Mouse (Mus musculus) kidney, adult 18-20 months (tissue): Measurements from ENCODE around the gene Klra10.
"Not testable (repeated sequence)": the region's sequence is repeated elsewhere in the genome, so short reads cannot be mapped to it uniquely, and the experiment has no call there.

ENCODE experiments used
- DNase-seq: peaks from one replicate; pipeline ENCODE4 v3.0.0; 2021

The Klra10 gene

DNA sequence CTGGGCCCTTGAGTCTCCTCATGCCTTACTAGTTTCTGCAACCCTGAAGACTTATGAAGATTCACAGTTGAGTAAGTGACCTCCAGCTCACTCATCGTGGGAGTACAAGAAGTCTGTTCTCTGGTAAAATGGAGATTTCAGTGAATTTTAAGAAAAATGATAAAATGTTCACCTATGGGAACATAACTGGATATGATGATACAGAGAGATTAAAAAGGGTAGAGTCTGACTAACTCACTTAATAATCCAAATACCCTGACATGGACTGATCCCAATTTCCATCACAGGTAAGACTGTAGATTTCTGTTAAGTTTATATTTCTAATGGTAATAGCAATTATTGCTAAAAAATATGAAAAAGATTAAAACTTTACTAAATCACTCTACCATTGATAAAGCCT is at the start of gene Klra10:
Gene Klra10, minus strand, starts transcription at position 101 of the 400 bp plus-strand sequence.
- DNase-seq, result not testable (repeated sequence)

DNA sequence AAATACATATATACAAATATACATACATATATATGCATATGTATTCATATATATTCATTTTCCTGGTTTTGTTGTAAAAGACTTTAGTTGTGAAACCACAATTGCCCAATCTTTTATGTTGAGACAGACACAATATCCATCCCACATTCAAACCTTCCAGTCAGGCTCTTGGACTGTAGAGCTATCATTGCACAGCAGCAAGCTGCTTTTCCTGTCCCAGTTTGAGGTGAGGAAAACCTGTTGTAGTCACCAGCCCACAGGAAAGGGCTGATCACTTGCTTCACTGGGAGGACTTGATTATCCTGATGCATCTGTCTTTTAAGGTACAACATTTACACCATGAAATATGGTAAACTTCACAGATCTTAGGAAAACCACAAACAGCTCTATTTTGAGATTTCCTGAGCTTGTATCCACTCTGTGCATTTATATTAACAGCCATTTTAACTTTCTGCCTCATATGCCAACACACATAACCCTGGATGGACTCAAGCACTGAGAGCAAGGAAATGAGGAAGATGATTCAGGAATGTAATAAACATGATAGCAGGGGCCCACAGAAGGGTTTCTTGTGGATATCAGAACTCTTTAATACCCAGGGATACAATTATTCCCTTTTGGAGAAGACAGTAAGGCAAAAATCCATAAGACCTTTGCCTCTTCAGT is 6.4 kb upstream of the Klra10 start:
- no peak for DNase-seq

DNA sequence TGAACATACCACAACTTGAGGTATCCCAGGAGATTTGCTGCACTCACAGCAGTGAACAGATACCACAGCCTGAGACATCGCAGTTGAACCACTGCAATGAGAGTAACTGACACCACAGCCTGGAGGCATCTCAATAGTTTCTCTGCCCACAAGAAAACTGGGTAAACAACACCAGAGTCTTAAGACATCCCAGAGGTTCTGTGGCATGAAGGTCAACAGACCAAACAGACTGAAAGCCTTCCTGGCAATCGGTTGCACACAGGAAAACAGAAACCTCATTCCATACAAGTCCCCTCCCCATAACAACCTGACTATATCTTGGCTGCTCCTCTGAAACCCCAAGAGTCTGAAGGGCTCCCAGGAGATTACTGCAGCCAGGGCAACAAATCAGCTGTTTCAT is 26.4 kb downstream of the Klra10 start:
- DNase-seq, result no peak

DNA sequence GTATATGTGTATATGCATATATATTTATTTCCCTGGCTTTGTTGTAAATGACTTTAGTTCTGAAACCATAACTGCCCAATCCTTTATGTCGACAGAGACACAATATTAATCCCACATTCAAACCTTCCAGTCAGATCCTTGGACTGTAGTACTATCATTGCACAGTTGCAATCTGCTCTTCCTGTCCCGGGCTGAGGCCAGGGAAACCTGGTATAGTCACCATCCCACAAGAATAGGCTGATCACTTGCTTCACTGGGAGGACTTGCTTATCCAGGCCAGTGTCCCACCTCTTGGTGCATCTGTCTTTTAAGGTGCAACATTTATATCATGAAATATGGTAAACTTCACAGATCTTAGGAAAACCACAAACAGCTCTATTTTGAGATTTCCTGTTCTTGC is 44.2 kb downstream of the Klra10 start:
- no peak for DNase-seq

DNA sequence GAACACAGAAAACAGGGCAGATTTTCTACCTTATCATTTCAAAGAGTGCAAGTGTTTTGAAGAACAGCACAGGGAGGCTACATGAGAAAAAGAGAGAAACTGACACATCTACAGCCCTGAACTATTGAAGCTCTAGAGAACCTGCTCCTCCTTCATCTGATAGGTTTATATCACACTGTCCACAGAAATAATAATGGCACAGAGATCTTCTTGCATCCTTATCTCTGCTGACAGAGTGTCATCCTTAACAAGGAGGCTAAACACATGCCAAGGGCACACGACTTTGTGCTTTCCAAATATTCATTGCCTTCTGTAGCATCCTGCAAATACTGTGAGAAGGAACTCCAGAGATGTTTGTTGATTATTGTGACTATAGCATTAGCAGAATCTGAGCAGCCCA is 45.1 kb downstream of the Klra10 start:
- no peak for DNase-seq

DNA sequence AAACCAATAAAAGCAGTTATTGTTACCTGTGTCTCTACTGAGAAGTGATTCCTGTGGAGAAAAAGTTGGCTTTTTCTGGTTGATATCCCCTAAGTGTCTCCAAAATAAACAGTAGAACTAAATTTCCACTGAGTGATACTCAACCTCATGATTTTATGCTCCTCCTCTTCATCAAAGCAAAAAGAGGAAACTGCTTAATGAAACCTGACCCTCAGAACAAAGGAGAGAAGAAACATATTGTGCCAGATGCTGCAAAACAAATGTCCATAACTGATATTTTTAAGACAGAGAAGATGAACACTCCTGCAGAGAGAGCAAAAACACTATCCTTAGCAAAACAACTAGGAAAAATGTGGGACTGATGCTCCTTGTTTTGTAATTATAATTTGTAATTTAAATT is 48.5 kb downstream of the Klra10 start, which contains the start of gene Klra7:
Gene Klra7, minus strand, starts transcription at position 101 of the 400 bp plus-strand sequence.
- DNase-seq, result no peak
